In genomic region chr19:5935266-5935665, GRCm38 (mm10) we compare ENCODE assay signal across 11 mouse cellular contexts. TPM values are rescaled to one million over a fixed set of nuclear protein-coding genes. Genes with fewer than 3 reads are reported as not detected.
DNase-seq lines count a peak whose midpoint lies in the region; ATAC-seq and TF ChIP-seq lines count a peak whose summit lies in the region.
"Had no signal": no experiment of that assay in that cellular context is flagged by ENCODE, and none has a peak within 500 bp of the region (broad histone marks: within the 10 kb centered on the region; RNA-seq: fewer than 3 reads in every experiment).

No protein-coding gene starts in this region.

- intact Hi-C loops in heart, adult 2 months (cut with DNase I), result no loop called here

- TF ChIP-seq CTCF in heart, adult 2 months (IDR thresholded peaks at IDR 0.05), result no peak

- H3K9ac ChIP-seq in heart, adult 2 months (ENCODE audit: low read depth, low read length), result 0 out of 2 replicates have a peak overlapping the region, but pooled peaks have one; percentile 4
- H3K9ac ChIP-seq: neural tube, embryonic 13.5 days had no signal

- 35% methylated on average over 3 of the region's 3 CpGs for WGBS in heart, adult 2 months

- no peaks in the 10 kb centered on the region for H3K79me2 ChIP-seq in heart, adult 2 months (replicated peaks; ENCODE audit: control insufficient read depth, insufficient read depth, low read length)

- H3K27me3 ChIP-seq in heart, adult 2 months (ENCODE audit: control insufficient read depth, insufficient read depth, low read length), result no peaks in the 10 kb centered on the region
- H3K27me3 ChIP-seq: neural tube, embryonic 13.5 days had no signal

- TF ChIP-seq POLR2A in heart, adult 2 months (IDR thresholded peaks at IDR 0.05; ENCODE audit: insufficient read depth, low read depth, low read length), result no peak

- TF ChIP-seq EP300 in heart, adult 2 months (IDR thresholded peaks at IDR 0.05; ENCODE audit: insufficient read depth, low read depth, low read length), result no peak

- H3K27ac ChIP-seq in heart, adult 2 months, result peak overlapping the region; percentile 68
- H3K27ac ChIP-seq: neural tube, embryonic 13.5 days had no signal

- peak; percentile 68 to 69 for DNase-seq in lung, adult 18-20 months
- no peak for DNase-seq in lung, postnatal 25 days (ENCODE audit: low spot score)
- peak; percentile 75 to 80 for DNase-seq in heart, adult 2 months
- peak; percentile 83 to 89 for DNase-seq in kidney, postnatal 4 days
- peak; percentile 82 for DNase-seq in testis, postnatal 10 days (ENCODE audit: low spot score)
- no peak for DNase-seq in right cerebral cortex, adult 18-20 months
- DNase-seq in B cell, adult 2 months, result no peak
- DNase-seq: cerebellum, postnatal 36 days had no signal

- no peak for ATAC-seq in granulocyte monocyte progenitor cell, adult 5-6 weeks (replicated peaks; ENCODE audit: poor library complexity, severe bottlenecking)

- peaks cover 32% of the 10 kb centered on the region for H3K4me1 ChIP-seq in heart, adult 2 months (ENCODE audit: control insufficient read depth, insufficient read depth, low read length)

- no peak overlapping the region for H3K4me3 ChIP-seq in heart, adult 2 months
- H3K4me3 ChIP-seq: neural tube, embryonic 13.5 days had no signal

- no peaks in the 10 kb centered on the region for H3K36me3 ChIP-seq in heart, adult 2 months (ENCODE audit: control insufficient read depth, insufficient read depth, low read length)

RNA-seq across cellular contexts. Expression of gene Cdc42ep2, which starts 10.7 kb away (rescaled TPM):
- 1 to 10 TPM; 8.0 to 8.4 TPM for total RNA-seq in heart, adult 2 months (2021)
- 11.7 and 19.0 TPM in 2 replicates for polyA plus RNA-seq in heart, adult 2 months (2012; rRNA removed)
- 0.23 TPM in 1 of 2 replicates, not detected in the other for total RNA-seq in granulocyte monocyte progenitor cell, adult 5-6 weeks (2014; fragmentation: Nextera tagmentation)
- total RNA-seq in granulocyte monocyte progenitor cell, adult 5-6 weeks (2017), result not detected in 2 replicates

RNA-seq across cellular contexts. Expression of gene Dpf2, which starts 22.5 kb away (rescaled TPM):
- total RNA-seq in heart, adult 2 months (2021), result 10 to 100 TPM; 82.3 to 83.5 TPM
- polyA plus RNA-seq in heart, adult 2 months (2012; rRNA removed), result 71.8 and 104 TPM in 2 replicates
- total RNA-seq in granulocyte monocyte progenitor cell, adult 5-6 weeks (2014; fragmentation: Nextera tagmentation), result 97.3 and 126 TPM in 2 replicates
- total RNA-seq in granulocyte monocyte progenitor cell, adult 5-6 weeks (2017), result 62.7 and 108 TPM in 2 replicates

RNA-seq across cellular contexts. Expression of gene Pola2, which starts 28.7 kb away (rescaled TPM):
- total RNA-seq in heart, adult 2 months (2021), result 10 to 100 TPM in 1 of 2 experiments, 1 to 10 TPM in 1; 8.6 to 10.9 TPM
- 27.9 and 38.7 TPM in 2 replicates for polyA plus RNA-seq in heart, adult 2 months (2012; rRNA removed)
- total RNA-seq in granulocyte monocyte progenitor cell, adult 5-6 weeks (2014; fragmentation: Nextera tagmentation), result 122 and 129 TPM in 2 replicates
- total RNA-seq in granulocyte monocyte progenitor cell, adult 5-6 weeks (2017), result 56.9 and 64.9 TPM in 2 replicates

RNA-seq across cellular contexts. Expression of gene Tigd3, which starts 41.3 kb away (rescaled TPM):
- under 1 TPM; 0.14 to 0.47 TPM for total RNA-seq in heart, adult 2 months (2021)
- 0.25 and 0.67 TPM in 2 replicates for polyA plus RNA-seq in heart, adult 2 months (2012; rRNA removed)
- 1.1 and 2.5 TPM in 2 replicates for total RNA-seq in granulocyte monocyte progenitor cell, adult 5-6 weeks (2014; fragmentation: Nextera tagmentation)
- 2.3 and 4.4 TPM in 2 replicates for total RNA-seq in granulocyte monocyte progenitor cell, adult 5-6 weeks (2017)

RNA-seq across cellular contexts. Expression of gene Slc22a20, which starts 50.7 kb away (rescaled TPM):
- not detected for total RNA-seq in heart, adult 2 months (2021)
- not detected in 2 replicates for polyA plus RNA-seq in heart, adult 2 months (2012; rRNA removed)
- not detected in 2 replicates for total RNA-seq in granulocyte monocyte progenitor cell, adult 5-6 weeks (2014; fragmentation: Nextera tagmentation)
- not detected in 2 replicates for total RNA-seq in granulocyte monocyte progenitor cell, adult 5-6 weeks (2017)
- total RNA-seq: MEL had no signal
- polyA plus RNA-seq: neural tube, embryonic 13.5 days had no signal

Comparison
In these comparisons a context has a peak if more than half of its experiments do, and no peak if none do; other contexts are left out.
1. DNase-seq: peak in lung, adult 18-20 months (2 of 2), heart, adult 2 months (2 of 2), kidney, postnatal 4 days (2 of 2) and testis, postnatal 10 days (single experiment); none in lung, postnatal 25 days (single experiment), right cerebral cortex, adult 18-20 months (single experiment) and B cell, adult 2 months (0 of 2).
2. RNA of gene Cdc42ep2, which starts 10.7 kb away (total RNA-seq): 8.0 to 8.4 TPM in heart, adult 2 months; 0.23 TPM in granulocyte monocyte progenitor cell, adult 5-6 weeks; every median in the first group is over 4 times any median in the second.
3. RNA of gene Pola2, which starts 28.7 kb away (total RNA-seq): 56.9 to 129 TPM in granulocyte monocyte progenitor cell, adult 5-6 weeks; 8.6 to 10.9 TPM in heart, adult 2 months; every median in the first group is over 4 times any median in the second.